Mouse (Mus musculus): ENCODE data around the gene Olfr204. TPM values are rescaled to one million over a fixed set of nuclear protein-coding genes. Genes with fewer than 3 reads are reported as not detected.
"Not testable (repeated sequence)": the region's sequence is repeated elsewhere in the genome, so short reads cannot be mapped to it uniquely, and the experiment has no call there.

Olfr204 gene
- polyA plus RNA-seq (2012) = not detected in 2 replicates

GRCm38 (mm10) chr16:59318148-59318547, at the start of gene Olfr204:
Olfr204 (minus strand) TSS chr16:59318248.
- TF ChIP-seq GATA1 (IDR thresholded peaks at IDR 0.05; ENCODE audit: low read length) = no peak

DNA sequence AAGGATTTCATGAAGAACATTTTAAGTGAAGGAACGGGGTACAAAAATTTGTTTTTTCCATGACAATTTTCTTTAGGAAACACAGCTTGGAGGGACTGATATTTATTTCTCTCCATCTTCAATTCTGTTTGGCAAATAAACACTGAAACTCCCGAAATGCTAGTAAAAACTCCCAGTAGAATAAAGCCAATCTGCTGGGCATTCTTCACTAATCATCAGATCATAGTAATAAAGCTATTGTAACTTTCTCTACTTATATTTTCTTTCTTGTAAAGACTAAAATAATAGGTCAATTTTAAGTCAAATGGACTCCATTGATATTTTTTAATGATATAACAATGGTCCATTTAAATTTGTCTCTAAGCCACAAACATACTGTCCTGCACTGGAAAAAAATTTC, 45.8 kb upstream of the Olfr204 start, which contains the start of gene Olfr209:
TSS of gene Olfr209 (minus strand) at position 101 of the 400 bp plus-strand sequence.
- TF ChIP-seq GATA1 (IDR thresholded peaks at IDR 0.05; ENCODE audit: low read length) = no peak

GRCm38 (mm10) chr16:59349146-59349545, 31.1 kb upstream of the Olfr204 start, which contains the start of gene Olfr206:
Olfr206 (minus strand) TSS chr16:59349246.
- TF ChIP-seq GATA1 (IDR thresholded peaks at IDR 0.05; ENCODE audit: low read length) = no peak

DNA sequence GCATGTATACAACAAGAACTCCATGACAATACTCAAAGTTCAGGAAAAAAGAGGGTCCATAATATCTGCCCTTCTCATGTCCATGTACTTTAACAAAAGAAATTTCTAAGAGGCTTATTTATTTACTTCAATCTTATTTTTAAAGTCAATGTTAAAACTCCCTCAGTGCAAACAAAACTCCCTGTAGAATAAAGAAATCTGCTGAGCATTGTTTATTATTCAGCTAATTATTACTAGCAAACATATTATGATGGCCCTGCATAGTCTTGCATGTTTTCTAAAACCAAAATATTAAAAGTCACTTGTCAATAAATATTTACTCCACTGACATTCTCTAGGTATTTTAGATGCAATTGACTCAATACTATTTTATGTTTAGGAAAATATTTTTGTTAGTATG, 13.0 kb upstream of the Olfr204 start, which contains the start of gene Olfr205:
TSS of gene Olfr205 (minus strand) at position 101 of the 400 bp plus-strand sequence.
- TF ChIP-seq GATA1 (IDR thresholded peaks at IDR 0.05; ENCODE audit: low read length) = no peak

GRCm38 (mm10) chr16:59298581-59298980, 19.5 kb downstream of the Olfr204 start, which contains the start of gene Olfr203:
Olfr203 (plus strand) TSS chr16:59298881.
- TF ChIP-seq GATA1 (IDR thresholded peaks at IDR 0.05; ENCODE audit: low read length) = no peak

GRCm38 (mm10) chr16:59286693-59287092, 31.4 kb downstream of the Olfr204 start, which contains the start of gene Olfr202:
Olfr202 (minus strand) TSS chr16:59286793.
- TF ChIP-seq GATA1 (IDR thresholded peaks at IDR 0.05; ENCODE audit: low read length) = no peak

DNA sequence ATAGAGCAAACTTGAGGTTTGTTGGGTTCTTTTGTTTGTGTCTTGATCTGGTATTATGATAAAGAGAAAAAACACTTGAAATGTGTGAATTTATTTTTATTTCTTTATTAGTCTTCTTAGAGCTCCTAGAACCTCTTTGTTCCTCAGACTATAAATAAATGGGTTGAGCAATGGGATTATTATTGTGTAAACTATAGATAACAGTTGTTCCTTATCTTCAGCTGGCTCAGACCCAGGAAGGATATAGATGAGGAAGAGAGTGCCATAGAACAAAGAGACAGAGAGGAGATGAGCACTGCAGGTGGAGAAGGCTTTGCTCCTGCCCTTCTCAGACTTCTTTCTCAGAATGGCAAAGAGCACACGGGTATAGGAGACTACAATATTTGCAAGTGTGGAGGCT, 34.6 kb downstream of the Olfr204 start:
- TF ChIP-seq GATA1 (IDR thresholded peaks at IDR 0.05; ENCODE audit: low read length) = peak; percentile 10

DNA sequence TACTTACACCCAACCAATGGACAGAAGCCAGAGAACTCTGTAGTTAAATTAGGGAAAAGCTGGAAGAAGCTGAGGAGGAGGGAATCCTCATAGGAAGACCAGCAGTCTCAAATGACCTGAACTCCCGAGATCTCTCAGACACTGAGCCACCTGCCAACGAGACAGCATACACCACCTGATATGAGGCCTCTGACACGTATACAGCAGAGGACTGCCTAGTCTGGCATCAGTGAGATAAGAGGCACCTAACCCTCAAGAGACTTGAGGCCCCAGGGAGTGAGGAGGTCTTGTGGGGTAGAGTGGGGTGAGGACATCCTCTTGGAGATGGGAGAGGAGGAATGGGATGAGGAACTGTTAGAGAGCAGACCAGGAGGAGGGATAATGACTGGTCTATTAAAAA, 37.5 kb downstream of the Olfr204 start:
- TF ChIP-seq GATA1 (IDR thresholded peaks at IDR 0.05; ENCODE audit: low read length) = peak; percentile 20

- not testable (repeated sequence) for TF ChIP-seq GATA1 (IDR thresholded peaks at IDR 0.05; ENCODE audit: low read length)
Measured at GRCm38 (mm10) chr16:59272532-59272931, 45.5 kb downstream of the Olfr204 start, which contains the start of gene Olfr201. Olfr201 (minus strand) TSS chr16:59272632.

GRCm38 (mm10) chr16:59269097-59269496, 49.0 kb downstream of the Olfr204 start:
- TF ChIP-seq GATA1 (IDR thresholded peaks at IDR 0.05; ENCODE audit: low read length) = peak; percentile 46

Other genes starting within 250 kb of the Olfr204 start
- not detected in 2 replicates for gene Olfr190, start 240.2 kb downstream of the Olfr204 start, polyA plus RNA-seq (2012)
- not detected in 2 replicates for gene Olfr191, start 228.4 kb downstream of the Olfr204 start, polyA plus RNA-seq (2012)
- not detected in 2 replicates for gene Olfr193, start 206.4 kb downstream of the Olfr204 start, polyA plus RNA-seq (2012)
- not detected in 2 replicates for gene Olfr194, start 197.2 kb downstream of the Olfr204 start, polyA plus RNA-seq (2012)
- gene Olfr195, start 171.2 kb downstream of the Olfr204 start, polyA plus RNA-seq (2012) = not detected in 2 replicates
- gene Olfr196, start 147.8 kb downstream of the Olfr204 start, polyA plus RNA-seq (2012) = not detected in 2 replicates
- not detected in 2 replicates for gene Olfr198, start 114.7 kb downstream of the Olfr204 start, polyA plus RNA-seq (2012)
- not detected in 2 replicates for gene Olfr199, start 98.5 kb downstream of the Olfr204 start, polyA plus RNA-seq (2012)
- not detected in 2 replicates for gene Olfr201, start 45.6 kb downstream of the Olfr204 start, polyA plus RNA-seq (2012)
- gene Olfr202, start 31.5 kb downstream of the Olfr204 start, polyA plus RNA-seq (2012) = not detected in 2 replicates
- gene Olfr203, start 19.4 kb downstream of the Olfr204 start, polyA plus RNA-seq (2012) = not detected in 2 replicates
- not detected in 2 replicates for gene Olfr205, start 12.9 kb upstream of the Olfr204 start, polyA plus RNA-seq (2012)
- not detected in 2 replicates for gene Olfr206, start 31.0 kb upstream of the Olfr204 start, polyA plus RNA-seq (2012)
- not detected in 2 replicates for gene Olfr209, start 45.7 kb upstream of the Olfr204 start, polyA plus RNA-seq (2012)
- gene Gabrr3, start 89.1 kb upstream of the Olfr204 start, polyA plus RNA-seq (2012) = not detected in 2 replicates
- 6.2 and 8.6 TPM in 2 replicates for gene Riox2, start 153.5 kb upstream of the Olfr204 start, polyA plus RNA-seq (2012)